Mouse (Mus musculus): ENCODE data around the gene Phex.
A peak's percentile ranks its signal among the peaks of the same experiment; 100 is the strongest.

Phex gene

DNA sequence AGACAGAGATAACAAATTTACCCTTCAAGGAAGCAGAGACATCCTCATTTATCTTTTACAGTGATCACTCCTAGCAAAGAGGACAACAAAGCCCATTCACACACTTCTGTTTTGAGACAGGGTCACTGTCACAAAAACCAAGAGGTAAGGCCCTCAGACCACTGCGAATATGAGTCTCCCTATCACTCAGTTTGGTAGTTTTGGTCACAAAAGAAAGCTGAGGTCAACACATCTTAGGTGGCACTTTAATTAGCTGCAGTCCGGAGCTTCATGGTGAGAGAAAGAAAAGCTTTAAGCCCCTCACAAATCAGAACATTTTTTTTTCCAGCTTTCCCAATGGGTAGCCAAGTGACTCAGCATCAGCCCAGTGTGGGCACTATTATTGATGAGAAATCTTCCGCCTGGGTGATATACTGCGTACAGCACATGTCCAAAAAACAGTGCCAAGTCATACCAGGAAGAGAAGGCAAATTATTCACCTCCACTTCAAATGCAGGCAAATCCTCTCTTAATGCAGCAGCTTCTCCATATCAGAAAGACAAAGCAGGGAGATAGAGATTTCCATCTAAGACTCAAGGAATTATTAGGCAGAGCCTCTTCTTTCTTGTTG lies 108.2 kb downstream of the Phex start:
- no peak for DNase-seq

DNA sequence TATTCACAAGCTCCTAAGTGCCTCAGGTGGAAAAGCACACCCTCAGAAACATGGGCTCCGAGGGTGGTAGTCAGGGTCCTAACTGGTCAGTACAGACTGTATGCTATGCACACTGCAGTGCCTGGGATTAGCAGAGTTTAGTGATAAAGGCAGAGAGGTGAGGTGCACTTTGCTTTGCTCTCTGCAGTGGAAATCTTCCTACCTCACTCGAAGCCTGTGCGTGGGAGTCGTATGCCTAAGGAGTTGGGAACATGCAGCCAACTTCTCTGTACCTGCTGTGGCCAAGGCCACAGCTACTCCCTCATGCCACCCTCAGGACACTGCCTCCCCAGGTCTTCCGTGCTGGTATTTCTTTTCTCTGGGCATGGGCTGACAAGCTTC lies 109.3 kb downstream of the Phex start:
- DNase-seq: no peak

DNA sequence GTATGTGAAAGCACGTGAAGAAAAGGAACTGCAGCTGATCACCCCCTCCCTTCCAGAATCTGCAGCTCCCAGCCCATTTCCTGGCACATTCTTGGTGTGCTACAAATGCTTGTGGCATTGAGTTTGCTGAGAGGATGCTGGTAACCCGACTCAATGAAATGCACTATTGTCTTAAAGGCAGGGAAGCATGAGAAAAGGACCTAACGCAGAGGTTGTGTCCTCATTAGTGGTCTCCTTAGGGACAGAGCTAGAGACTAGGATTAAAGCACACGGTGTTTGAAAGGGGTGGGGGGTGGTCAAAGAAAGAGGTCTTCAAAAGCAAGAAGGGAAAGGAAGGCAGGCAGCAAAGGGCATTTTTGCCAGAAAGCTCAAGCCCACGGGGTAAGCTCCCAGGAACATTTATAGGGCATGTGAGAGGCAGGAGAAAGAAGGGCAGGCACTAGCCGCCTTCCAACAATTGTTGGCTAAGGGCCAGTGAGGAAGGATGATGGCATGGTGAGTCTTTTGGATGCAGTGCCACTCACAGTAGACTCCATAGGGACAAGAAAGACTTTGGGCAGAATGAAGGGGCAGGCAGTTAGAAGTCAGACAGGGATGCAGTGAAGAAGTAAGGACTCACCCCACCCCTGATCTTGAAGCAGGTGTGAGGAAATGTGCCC lies 109.8 kb downstream of the Phex start:
- no peak for DNase-seq

DNA sequence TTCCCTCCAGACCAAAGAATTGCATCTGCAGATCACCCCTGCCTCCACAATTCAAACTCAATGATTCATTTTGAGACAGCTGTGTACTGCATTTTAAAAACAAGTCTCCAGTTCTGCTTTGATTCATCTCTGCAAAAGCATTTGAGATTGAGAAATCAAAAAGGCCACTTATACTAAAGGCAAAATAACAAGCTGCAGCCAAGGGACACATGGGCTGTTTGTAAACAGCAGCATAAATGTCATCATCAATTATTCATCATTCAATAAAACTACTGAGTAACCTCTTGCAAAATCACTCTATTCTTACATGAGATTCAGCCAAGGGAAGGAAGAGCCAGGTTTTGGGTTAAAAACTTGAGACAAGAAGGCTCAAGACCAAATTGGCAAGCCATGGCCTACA lies 122.7 kb downstream of the Phex start:
- DNase-seq: no peak

DNA sequence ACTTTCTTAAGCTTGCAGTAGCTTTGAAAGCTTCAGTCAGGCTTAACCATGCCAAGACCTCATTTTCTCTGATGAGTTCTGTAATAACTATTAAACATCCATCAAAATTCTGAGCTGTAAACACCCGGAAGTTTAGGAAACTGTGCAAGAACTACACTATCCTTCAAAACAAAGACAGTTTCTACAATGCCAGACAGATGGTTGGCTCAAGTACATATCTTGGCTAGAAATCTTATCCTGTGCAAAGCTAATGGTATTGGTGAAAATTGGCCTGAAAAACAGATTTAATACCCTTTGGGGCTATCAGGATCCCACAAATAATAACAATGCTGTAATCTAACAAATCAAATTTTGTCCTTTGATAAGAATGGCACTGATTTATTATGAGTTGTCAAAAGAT lies 138.5 kb downstream of the Phex start:
- no peak for DNase-seq

DNA sequence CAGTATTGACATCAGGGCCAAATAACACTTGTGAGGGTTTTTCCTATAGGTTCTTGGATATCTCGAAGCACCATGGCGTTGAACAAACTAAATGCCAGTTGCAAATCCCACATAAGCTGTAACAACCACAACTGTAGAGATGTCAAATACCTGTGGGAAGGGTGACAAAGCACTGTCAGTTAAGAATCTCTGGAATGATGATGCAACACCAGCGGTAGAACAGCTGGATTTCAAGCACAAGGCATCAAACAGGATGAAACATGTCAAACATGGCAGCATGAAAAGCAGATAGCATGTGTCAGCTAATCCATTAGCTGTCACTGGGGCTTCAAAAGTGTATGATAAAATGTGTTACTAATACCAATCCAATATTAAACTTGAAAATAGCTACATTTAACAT lies 141.8 kb downstream of the Phex start:
- DNase-seq: no peak

DNA sequence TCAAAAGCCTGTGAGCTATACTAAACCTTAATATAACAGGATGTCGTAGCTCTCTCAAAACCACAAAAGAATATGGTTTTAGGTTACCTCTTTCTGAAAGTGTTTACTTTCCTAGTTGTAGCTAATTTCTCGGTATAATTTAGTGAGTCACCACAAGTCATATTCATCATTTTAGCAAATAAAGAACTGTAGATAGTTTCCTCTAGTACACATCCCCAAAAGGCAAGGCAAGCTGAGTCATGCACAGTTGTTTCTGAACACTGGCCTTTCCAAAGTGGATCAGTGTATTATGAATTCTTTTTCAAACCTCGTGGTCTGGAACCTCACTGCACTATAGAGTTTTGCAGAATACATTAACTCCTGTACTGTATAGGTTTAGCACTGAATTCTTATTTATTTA lies 143.5 kb downstream of the Phex start:
- DNase-seq: no peak

DNA sequence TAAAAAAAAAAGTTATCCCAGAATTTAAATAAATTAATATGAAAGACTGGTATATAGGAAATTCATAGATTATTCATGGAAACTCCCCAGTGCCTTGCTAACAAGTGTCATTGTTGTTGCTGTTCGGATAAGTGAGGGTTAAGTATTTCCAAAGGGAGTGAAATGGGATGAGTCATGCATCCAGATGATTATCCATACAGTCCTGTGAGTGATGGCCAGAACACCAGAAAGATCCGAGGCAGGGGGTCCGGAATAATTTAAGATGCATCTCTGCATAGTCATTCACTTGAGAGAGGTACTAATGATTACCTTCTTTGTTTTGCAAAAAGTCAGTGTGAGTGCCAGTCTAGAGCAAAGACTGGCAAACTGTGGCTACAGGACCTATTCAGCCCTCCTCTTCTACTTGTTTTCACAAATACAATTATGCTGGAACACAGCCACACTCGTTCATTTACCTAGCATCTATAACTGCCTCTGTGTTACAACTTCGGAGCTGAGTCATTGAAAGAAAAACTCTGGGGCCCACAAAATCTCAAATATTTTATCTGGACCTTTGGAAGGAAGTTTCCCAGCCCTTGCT lies 145.3 kb downstream of the Phex start:
- no peak for DNase-seq

DNA sequence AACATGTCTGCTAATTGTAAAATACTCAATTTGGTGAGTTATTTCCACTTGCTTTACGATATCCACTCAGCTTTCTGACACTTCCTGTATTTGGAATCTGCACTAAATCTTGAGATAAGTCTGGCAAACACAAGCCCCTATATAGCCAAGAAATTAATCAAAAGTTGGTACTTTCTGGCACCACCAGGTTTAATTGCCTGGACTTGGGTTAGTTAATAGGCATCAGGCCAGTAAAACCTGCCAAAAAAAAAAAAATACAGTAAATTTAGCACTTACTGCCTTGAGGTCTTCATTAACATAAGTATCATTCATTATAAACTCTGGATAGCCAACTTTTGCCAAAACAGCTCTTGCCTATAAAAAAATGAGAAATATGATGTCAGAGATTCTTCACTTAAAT lies 147.0 kb downstream of the Phex start:
- DNase-seq: no peak

DNA sequence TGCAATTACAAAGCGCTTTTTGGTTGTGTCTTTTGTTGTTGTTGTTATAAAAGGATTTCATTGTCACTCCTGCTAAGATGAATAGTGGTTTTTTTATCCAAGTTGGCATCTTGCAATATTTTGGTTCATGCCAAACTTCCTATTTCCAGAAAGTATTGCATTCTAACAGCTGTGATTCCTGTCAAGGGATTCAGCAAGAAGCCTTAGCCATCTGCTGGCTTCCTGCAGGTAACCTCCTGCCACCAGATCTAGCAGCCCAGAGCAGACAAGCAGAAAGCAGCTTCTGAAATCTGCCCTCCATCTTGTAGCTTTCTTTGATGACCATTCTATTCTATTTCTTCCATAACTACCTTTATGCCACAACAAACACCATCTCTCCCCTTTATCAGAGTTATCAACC lies 212.4 kb downstream of the Phex start:
- DNase-seq: no peak

DNA sequence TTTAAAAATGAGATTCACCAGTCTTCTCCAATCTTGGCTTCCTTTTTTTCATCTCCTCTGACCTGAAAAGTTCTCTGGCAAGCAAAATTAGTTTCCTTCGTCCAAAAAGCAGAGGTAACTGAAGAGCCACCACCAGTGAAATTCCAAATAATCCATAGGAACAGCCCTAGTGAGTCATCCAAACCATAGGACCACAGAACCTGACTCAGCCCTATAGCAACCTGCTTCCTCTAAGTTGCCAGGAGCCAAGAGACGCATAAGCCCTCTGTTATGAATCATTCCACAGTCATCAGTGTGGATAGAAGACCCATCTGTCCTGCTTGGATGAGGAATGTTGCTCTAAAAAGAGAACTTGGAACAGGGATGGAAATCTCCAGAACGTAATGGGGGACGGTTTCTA lies 230.9 kb downstream of the Phex start:
- no peak for DNase-seq

DNA sequence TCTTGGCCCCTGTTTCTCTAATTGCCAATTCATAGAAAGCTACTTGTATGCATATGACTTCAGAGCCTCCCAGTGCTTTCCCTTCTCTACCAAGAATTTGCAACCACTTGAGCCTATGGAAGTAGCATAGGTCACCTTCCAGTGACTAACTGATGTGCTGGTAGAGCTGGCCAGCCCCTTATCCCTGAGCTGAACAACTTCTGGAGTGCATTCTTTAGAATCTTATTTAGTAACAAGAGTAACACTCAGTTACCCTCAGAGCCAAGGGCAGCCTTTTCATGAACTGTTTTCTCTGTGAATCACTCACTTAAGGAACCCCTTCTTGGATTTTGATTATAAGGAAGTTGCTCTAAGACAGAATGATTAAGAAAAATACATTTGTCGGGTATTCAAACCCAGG lies 234.3 kb downstream of the Phex start:
- DNase-seq: peak in 1 of 2 experiments; percentile 0

DNA sequence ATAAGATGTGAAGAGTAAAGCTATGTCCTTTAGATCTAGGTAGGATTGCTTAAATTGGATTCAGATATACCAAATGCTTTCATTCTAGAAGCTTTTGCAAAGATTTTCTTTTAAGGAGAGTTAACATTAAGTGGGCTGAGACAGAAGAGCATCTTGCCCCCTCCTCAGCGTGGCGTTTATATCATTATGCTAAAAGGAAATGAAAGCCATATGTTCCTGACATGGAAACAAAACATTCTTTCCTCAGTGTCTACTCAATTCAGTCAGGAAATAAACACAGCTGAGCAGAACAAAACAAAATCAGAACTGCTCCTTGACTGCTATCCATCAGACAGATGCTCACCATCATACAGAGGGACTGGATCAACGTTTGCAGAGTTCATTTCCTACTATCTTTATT lies 251.0 kb downstream of the Phex start:
- no peak for DNase-seq

DNA sequence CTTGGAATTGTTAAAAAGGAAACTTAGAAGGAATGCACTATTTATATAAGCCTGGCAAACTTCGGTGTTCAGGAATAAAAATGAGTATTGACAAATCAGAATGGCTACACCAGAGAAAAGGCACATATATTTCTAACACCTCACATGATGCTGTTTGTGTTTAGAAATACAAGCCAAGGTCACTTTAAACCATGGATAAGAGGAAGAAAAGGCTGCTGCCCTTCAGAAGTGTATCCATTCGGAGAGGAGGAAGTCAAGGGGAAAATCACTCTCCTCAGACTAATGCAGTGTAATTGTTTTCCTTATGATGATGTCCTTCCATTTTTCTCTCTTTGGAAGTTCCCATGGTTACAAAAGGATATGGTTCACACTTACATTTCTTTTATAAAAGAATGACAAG lies 251.7 kb downstream of the Phex start:
- DNase-seq: no peak

DNA sequence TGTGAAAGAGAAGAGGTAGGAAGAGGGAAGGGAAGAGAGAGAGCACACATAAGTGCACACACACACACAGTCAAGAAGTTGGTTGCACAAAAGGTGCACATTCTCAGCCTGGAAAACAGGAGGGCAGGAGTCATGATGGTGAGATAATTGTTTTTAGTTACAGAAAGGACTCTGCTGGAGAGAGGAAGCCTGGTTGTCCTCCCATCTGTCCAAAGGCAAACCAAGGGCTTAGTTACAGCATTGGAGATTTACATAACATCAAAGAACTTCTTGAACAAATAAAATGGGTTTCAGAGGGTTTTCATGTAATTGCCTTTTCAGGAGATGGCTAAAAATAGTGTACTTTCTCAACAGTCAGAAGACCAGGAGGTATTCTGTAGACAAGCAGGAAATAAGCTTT lies 270.4 kb downstream of the Phex start:
- DNase-seq: no peak

DNA sequence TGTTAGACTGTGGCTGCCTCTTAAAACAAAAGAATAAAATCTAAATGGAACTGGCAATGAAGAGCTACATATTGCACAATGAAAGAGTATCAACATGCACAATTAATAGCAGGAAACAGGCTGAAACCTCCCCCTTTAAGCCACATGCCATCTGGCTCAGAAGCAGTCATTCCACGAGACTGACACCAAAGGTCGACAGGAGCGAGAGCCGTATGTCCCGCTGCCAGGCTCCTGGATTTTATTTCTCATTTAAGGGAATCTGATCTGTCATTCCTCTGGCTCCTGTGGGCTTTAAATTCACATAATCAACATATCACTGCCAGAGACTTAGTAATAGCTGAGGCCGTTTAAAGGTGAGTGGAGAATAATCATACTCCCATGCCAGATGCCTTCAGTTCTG lies 275.5 kb downstream of the Phex start:
- no peak for DNase-seq

Measured in lung, adult 18-20 months (tissue).